Comparison of ENCODE assay signal across 8 mouse cellular contexts in genomic region chr2:27474621-27475484, GRCm38 (mm10). TPM values are rescaled to one million over a fixed set of nuclear protein-coding genes. Genes with fewer than 3 reads are reported as not detected.
DNase-seq lines count a peak whose midpoint lies in the region; ATAC-seq and TF ChIP-seq lines count a peak whose summit lies in the region.

No protein-coding gene starts in this region.

- DNase-seq in ovary, postnatal 10 days (ENCODE audit: low spot score) = peak; percentile 27
- no peak for DNase-seq in ovary, postnatal 36 days (ENCODE audit: low spot score)
- DNase-seq in cerebellum, postnatal 10 days = peak; percentile 74 to 77
- peak; percentile 95 for DNase-seq in heart, adult 11 months
- peak; percentile 58 for DNase-seq in lung, adult 2 months
- DNase-seq in retina, postnatal 7 days (ENCODE audit: low read depth, low spot score) = peak; percentile 35
- DNase-seq in urinary bladder, postnatal 36 days (ENCODE audit: low spot score in 2 of 2) = peak; percentile 31 to 38

- no peak for TF ChIP-seq CTCF in intestine, postnatal 0 days (IDR thresholded peaks at IDR 0.05; ENCODE audit: low read depth)
- no peak for TF ChIP-seq CTCF in lung, adult 2 months (IDR thresholded peaks at IDR 0.05; ENCODE audit: insufficient read depth, low read length)

- no peaks in the 10 kb centered on the region for H3K27me3 ChIP-seq in intestine, postnatal 0 days (replicated peaks; ENCODE audit: control insufficient read depth, insufficient read depth, low read length)

- TF ChIP-seq POLR2A in lung, adult 2 months (IDR thresholded peaks at IDR 0.05; ENCODE audit: borderline replicate concordance, extremely low read depth, low read depth, low read length) = no peak

- ATAC-seq in intestine, postnatal 0 days = peak; percentile 23

- H3K36me3 ChIP-seq in intestine, postnatal 0 days (ENCODE audit: control insufficient read depth, insufficient read depth) = no peaks in the 10 kb centered on the region; the same call in 1 of the 2 replicates

- peak overlapping the region; percentile 95 for H3K27ac ChIP-seq in intestine, postnatal 0 days (ENCODE audit: low read depth, low read length)

- peaks cover 7% of the 10 kb centered on the region; the same call in 1 of the 2 replicates for H3K4me1 ChIP-seq in intestine, postnatal 0 days (replicated peaks; ENCODE audit: control insufficient read depth, insufficient read depth, low read length)
- peaks cover 14% of the 10 kb centered on the region for H3K4me1 ChIP-seq in lung, adult 2 months (ENCODE audit: control insufficient read depth, insufficient read depth, low read length)

- peak overlapping the region; percentile 92 for H3K9ac ChIP-seq in intestine, postnatal 0 days (ENCODE audit: low read depth, low read length)

- H3K4me3 ChIP-seq in intestine, postnatal 0 days (ENCODE audit: low read depth, low read length) = peak overlapping the region; percentile 95
- peak overlapping the region; percentile 93 for H3K4me3 ChIP-seq in lung, adult 2 months (replicated peaks; ENCODE audit: extremely low read depth, low read depth, low read length)

- WGBS in intestine, postnatal 0 days = under 1% methylated on average over 82 of the region's 84 CpGs
- under 1% methylated on average over 84 of the region's 84 CpGs for WGBS in lung, adult 2 months

- H3K9me3 ChIP-seq in intestine, postnatal 0 days (ENCODE audit: control insufficient read depth) = no peaks in the 10 kb centered on the region

- peak overlapping the region; percentile 87 for H3K4me2 ChIP-seq in intestine, postnatal 0 days (replicated peaks; ENCODE audit: low read depth)

RNA-seq across cellular contexts. Expression of gene Brd3, which starts 32.6 kb away (rescaled TPM):
- polyA plus RNA-seq in intestine, postnatal 0 days (2015; fragmentation: Nextera tagmentation; extraction: Ambion mirVana) = 49.8 and 50.2 TPM in 2 replicates
- 22.5 and 24.8 TPM in 2 replicates for polyA plus RNA-seq in lung, adult 2 months (2012; rRNA removed)

RNA-seq across cellular contexts. Expression of gene Brd3os, which starts 32.7 kb away (rescaled TPM):
- polyA plus RNA-seq in intestine, postnatal 0 days (2015; fragmentation: Nextera tagmentation; extraction: Ambion mirVana) = 1.5 and 1.8 TPM in 2 replicates
- polyA plus RNA-seq in lung, adult 2 months (2012; rRNA removed) = 9.3 and 10.6 TPM in 2 replicates

RNA-seq across cellular contexts. Expression of gene Wdr5, which starts 40.1 kb away (rescaled TPM):
- polyA plus RNA-seq in intestine, postnatal 0 days (2015; fragmentation: Nextera tagmentation; extraction: Ambion mirVana) = 15.6 and 16.2 TPM in 2 replicates
- polyA plus RNA-seq in lung, adult 2 months (2012; rRNA removed) = 21.5 and 21.6 TPM in 2 replicates

RNA-seq across cellular contexts. Expression of gene Vav2, which starts 48.0 kb away (rescaled TPM):
- 5.4 and 6.8 TPM in 2 replicates for polyA plus RNA-seq in intestine, postnatal 0 days (2015; fragmentation: Nextera tagmentation; extraction: Ambion mirVana)
- polyA plus RNA-seq in lung, adult 2 months (2012; rRNA removed) = 30.9 and 32.7 TPM in 2 replicates
